Mouse (Mus musculus): ENCODE data around the gene Pip4k2a.

Gene Pip4k2a

GRCm38 (mm10) chr2:18979675-18980074 is 18.3 kb downstream of the Pip4k2a start:
- DNase-seq (ENCODE audit: low spot score in 2 of 2), result no peak

GRCm38 (mm10) chr2:18979046-18979445 is 18.9 kb downstream of the Pip4k2a start:
- no peak for DNase-seq (ENCODE audit: low spot score in 2 of 2)

GRCm38 (mm10) chr2:18977201-18977805 is 20.6 kb downstream of the Pip4k2a start:
- no peak for DNase-seq (ENCODE audit: low spot score in 2 of 2)

GRCm38 (mm10) chr2:18976175-18976574 is 21.8 kb downstream of the Pip4k2a start:
- DNase-seq (ENCODE audit: low spot score in 2 of 2), result no peak

- no peak for DNase-seq (ENCODE audit: low spot score in 2 of 2)
These were observed 22.9 kb downstream of the Pip4k2a start for GRCm38 (mm10) chr2:18974882-18975645.

GRCm38 (mm10) chr2:18971564-18971963 is 26.4 kb downstream of the Pip4k2a start:
- DNase-seq (ENCODE audit: low spot score in 2 of 2), result no peak

- no peak for DNase-seq (ENCODE audit: low spot score in 2 of 2)
These were observed 27.5 kb downstream of the Pip4k2a start for GRCm38 (mm10) chr2:18970461-18970860.

GRCm38 (mm10) chr2:18969066-18969681 is 28.8 kb downstream of the Pip4k2a start:
- no peak for DNase-seq (ENCODE audit: low spot score in 2 of 2)

GRCm38 (mm10) chr2:18967451-18968063 is 30.4 kb downstream of the Pip4k2a start:
- DNase-seq (ENCODE audit: low spot score in 2 of 2), result no peak

- DNase-seq (ENCODE audit: low spot score in 2 of 2), result no peak
These were observed 31.4 kb downstream of the Pip4k2a start for GRCm38 (mm10) chr2:18966566-18966965.

GRCm38 (mm10) chr2:18965950-18966349 is 32.0 kb downstream of the Pip4k2a start:
- DNase-seq (ENCODE audit: low spot score in 2 of 2), result no peak

GRCm38 (mm10) chr2:18965108-18965507 is 32.8 kb downstream of the Pip4k2a start:
- no peak for DNase-seq (ENCODE audit: low spot score in 2 of 2)

- no peak for DNase-seq (ENCODE audit: low spot score in 2 of 2)
These were observed 34.5 kb downstream of the Pip4k2a start for GRCm38 (mm10) chr2:18963286-18964040.

GRCm38 (mm10) chr2:18962502-18962901 is 35.4 kb downstream of the Pip4k2a start:
- DNase-seq (ENCODE audit: low spot score in 2 of 2), result no peak

- no peak for DNase-seq (ENCODE audit: low spot score in 2 of 2)
These were observed 37.5 kb downstream of the Pip4k2a start for GRCm38 (mm10) chr2:18960376-18960973.

- no peak for DNase-seq (ENCODE audit: low spot score in 2 of 2)
These were observed 38.4 kb downstream of the Pip4k2a start for GRCm38 (mm10) chr2:18959558-18959957.

GRCm38 (mm10) chr2:18959008-18959407 is 38.9 kb downstream of the Pip4k2a start:
- DNase-seq (ENCODE audit: low spot score in 2 of 2), result no peak

GRCm38 (mm10) chr2:18958501-18958900 is 39.4 kb downstream of the Pip4k2a start:
- no peak for DNase-seq (ENCODE audit: low spot score in 2 of 2)

GRCm38 (mm10) chr2:18958044-18958443 is 39.9 kb downstream of the Pip4k2a start:
- no peak for DNase-seq (ENCODE audit: low spot score in 2 of 2)

- no peak for DNase-seq (ENCODE audit: low spot score in 2 of 2)
These were observed 40.5 kb downstream of the Pip4k2a start for GRCm38 (mm10) chr2:18957459-18957858.

GRCm38 (mm10) chr2:18956945-18957344 is 41.0 kb downstream of the Pip4k2a start:
- DNase-seq (ENCODE audit: low spot score in 2 of 2), result no peak

Data from urinary bladder, postnatal 4 days (tissue).